Mouse (Mus musculus) urinary bladder, postnatal 25 days (tissue): ENCODE results near the gene 2900026A02Rik.

ENCODE experiments used
- DNase-seq: peaks from one replicate; pipeline ENCODE4 v3.0.0; 2022; ENCODE audit warnings: low spot score

Gene 2900026A02Rik

DNA sequence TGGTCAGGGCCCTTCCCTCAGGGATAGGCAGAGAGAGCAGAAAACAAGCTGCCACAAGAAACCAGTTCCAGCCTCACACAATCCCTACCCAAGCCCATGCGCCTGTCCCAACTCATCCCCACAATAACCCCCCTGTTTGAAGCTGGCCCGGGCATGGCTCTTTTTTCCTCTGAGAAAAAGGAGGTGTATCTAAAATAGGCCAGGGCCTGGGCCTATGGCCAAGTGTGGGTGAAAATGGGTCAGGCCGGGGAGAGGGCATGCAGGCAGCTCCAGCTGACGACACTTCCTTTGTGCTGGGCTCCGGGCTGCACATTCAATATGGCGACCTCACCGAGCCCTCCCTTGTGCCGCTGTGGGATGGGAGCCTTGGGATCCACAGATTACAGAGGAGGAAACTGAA is 177.5 kb downstream of the 2900026A02Rik start:
- no peak for DNase-seq

- no peak for DNase-seq
Observed at GRCm38 (mm10) chr5:113041567-113042071, 179.4 kb downstream of the 2900026A02Rik start.

DNA sequence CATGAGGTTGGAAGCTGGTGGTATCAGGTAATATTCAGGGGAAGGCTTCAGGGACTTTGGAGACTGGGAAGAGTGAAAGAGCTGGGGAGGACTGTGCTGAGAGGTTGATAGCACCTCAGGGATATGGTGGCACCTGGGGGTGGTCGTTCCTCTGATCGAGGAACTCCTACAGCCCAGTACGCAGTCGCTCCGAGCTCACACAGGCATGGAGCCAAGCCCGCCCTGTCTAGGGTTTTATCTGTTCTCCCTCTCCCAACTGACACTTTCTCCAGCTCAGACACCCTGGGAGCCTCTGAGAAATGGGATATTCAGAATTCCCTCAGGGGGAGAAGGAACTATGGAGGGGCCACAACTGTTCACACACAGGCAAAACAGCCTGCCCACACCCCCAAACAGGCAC is 180.3 kb downstream of the 2900026A02Rik start:
- no peak for DNase-seq

- no peak for DNase-seq
Observed at GRCm38 (mm10) chr5:113038601-113039000, 182.4 kb downstream of the 2900026A02Rik start.
